Mouse (Mus musculus) brain, embryonic 14.5 days (tissue): ENCODE data around the gene Atp9a.

Source experiments
- CTCF ChIP-seq: fragments of 200-500 bp; IDR thresholded peaks from 2 replicates; pipeline ENCODE4 v1.5.1; 2012; ENCODE audit warnings: inconsistent platforms, mild to moderate bottlenecking, moderate library complexity, borderline replicate concordance; ENCODE audit not compliant: insufficient read depth, insufficient read length; ENCODE audit errors: extremely low read depth
- POLR2A ChIP-seq: fragments of 200-500 bp; IDR thresholded peaks from 2 replicates; pipeline ENCODE4 v1.6.1; 2012; ENCODE audit warnings: mild to moderate bottlenecking, inconsistent platforms, borderline replicate concordance; ENCODE audit not compliant: poor library complexity, insufficient read depth, insufficient read length, severe bottlenecking; ENCODE audit errors: extremely low read depth

- TF ChIP-seq CTCF (no peak), POLR2A (no peak)
Measured at GRCm38 (mm10) chr2:168695027-168695403, 47.2 kb downstream of the Atp9a start.
